Mouse (Mus musculus) fibroblast of lung, adult 2 months (primary cell): ENCODE results near the gene Parvb.

ENCODE experiments used
- DNase-seq: peaks from one replicate; pipeline ENCODE4 v3.0.0-alpha.2; 2011; ENCODE audit warnings: low read depth

Gene Parvb

DNA sequence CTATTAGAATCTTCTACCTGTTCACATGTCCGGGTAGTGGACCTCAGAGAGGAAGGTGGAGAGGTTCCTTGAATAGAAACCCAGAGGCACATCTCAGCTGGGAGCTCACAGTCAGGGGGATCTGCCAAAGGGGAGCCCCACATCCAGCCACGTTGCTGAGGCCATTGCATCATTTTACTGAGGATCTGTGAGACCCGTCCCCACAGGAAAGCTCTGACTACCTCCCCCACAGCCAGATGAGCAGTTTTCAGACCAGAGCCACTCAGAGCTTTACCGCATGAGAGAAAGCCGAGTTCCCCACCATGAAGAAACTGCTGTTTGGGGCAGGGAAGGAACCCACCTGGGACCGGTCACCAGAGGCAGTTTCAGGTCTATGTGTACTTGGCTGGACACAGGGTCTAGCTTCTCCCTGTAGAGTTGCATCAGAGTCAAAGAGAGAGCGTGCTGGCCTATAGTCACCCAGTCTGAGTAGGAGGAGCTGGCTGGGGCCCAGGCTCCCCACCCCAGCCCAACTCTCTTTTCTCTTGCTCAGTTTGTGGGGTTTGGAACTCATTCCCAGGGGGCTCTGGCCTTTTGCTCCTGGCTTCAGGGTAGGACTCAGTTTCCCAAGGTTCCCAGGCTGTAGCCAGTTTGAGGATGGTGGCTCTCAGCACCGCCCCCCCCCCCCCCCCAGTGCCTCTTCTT is 93.2 kb downstream of the Parvb start:
- DNase-seq, result no peak

DNA sequence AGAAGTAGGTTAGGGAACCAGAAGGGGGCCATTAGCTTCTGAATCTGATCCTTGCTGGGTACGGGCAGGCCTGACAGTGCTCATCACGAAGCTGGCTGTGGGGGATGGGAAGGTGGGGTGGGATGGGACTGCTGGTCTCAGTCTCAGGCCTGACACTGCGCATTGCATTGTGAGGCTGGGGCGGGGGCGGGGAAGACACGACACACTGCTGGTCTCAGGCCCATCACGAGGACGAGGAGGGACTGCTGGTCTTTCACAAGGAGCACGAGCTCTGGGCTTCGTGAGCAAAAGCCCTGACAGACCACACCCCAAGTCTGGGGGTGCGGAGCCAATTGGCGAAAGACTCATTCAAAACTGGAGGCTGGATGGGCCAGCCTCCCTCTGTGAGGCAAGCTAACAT is 93.9 kb downstream of the Parvb start:
- no peak for DNase-seq

DNA sequence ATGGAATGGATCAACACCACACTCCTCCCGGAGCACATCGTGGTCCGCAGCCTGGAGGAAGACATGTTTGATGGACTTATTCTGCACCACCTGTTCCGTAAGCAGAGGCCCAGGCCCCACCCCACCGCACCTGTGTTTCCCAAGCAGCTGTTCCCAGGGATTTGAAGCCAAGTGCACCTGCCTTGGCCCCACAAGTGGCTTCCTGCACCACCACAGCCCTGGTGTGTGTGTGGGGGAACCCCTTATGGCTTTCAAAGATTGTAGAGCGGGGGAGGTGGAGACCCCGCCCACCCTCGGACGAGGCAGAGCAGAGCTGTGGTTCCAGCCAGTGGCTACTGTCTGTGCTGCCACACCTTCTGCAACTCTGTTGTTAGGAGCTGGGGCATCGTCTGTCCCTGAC is 97.0 kb downstream of the Parvb start:
- DNase-seq, result no peak

DNA sequence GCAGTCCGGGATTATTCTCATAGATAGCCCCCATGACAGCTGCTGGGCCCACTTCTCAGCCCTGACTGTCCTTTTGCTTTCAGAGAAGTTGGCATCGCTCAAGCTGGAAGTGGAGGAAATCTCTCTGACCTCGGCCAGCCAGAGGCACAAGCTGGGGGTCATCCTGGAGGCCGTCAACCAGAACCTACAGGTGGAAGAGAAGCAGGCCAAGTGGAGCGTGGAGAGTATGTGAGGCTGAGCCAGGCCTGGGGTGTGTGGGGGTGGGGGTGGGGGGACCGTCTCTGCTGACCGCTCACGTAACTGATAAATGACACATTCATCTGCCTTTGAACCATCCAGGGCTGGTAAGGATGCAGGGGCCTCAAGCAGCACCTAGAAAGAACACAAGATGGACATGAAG is 98.1 kb downstream of the Parvb start:
- no peak for DNase-seq

DNA sequence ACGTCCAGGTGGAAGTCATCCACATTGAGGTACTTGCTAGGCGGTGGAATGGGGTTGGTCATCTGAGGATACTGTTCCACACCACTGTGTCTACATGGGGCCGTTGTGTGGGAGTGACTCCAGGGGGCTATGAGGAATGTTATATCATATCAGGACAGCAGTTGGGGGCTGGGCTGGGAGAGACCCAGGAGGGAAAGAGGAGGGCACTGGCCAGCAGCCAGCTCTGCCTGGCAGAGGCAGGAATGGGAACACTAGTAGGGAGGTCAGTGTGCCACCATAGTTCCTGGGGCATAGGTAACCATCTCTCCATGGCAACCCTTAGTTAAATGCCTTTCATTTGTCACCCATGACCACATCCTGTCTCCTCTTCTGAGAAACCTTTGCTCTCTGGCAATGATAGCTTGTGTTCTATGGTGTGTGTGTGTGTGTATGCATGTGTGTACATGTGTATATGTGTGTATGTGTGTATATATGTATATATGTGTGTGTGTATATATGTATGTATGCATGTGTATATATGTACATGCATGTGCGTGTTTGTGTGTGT is 99.3 kb downstream of the Parvb start:
- DNase-seq, result no peak

DNA sequence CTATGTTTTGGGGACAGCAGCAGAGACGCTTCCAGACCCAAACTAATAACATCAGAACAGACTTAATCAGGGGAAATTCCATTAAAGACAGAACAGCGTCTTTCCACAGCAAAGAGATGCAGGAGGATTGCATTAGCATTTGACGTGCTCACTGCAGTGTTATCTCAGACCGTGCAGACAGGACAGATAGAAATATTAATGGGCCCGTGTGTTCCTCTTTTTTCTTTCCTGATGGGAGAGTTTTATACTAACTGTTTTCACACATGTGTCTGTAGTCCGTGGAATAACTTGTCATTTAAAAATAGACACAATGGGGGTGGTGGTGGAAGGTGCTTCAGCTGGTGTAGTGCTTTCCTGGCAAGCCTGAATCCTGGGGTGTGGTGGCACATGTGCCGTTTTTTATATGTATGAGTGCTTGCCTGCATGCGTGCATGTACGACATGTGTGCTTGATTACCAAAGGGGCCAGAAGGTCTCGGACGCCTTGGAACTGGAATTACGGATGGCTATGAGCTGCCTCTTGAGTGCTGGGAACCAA is 104.5 kb downstream of the Parvb start:
- DNase-seq, result no peak

DNA sequence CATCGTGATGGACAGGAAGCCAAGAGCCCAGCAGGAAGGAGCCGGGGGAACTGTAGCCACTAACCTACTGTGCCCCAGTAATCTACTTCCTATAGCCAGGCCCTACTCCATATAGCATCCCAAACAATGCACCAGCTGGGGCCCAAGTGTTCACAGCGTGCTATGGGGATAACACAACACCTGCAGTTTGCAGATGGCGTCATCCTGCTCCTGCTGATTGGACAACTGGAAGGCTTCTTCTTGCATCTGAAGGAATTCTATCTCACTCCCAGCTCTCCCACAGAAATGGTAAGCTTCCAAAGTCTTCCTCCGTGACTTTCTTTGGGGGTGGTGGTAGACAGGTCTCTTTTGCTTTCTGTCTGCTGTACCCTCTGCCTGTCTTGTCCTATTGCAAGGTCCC is 105.8 kb downstream of the Parvb start:
- DNase-seq, result no peak

DNA sequence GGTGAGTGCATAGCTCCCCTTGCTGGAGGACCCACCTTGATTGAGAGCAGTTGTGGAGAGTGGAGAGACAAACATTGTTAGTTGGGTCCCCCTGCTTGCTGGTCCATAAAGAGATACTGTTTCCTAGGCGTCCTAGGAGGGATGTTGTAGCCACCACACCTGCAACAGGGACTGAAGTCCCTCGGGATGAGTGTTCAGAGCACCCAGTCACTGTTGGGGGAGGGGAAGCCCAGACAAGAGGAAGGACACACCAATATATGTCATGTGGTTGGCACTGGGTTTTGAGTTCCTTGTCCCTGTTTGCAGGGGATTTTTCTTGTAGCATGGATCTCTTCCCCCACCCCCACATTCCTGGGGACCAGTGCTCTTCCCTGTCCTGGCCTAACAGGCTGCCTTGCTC is 109.1 kb downstream of the Parvb start:
- DNase-seq, result no peak

DNA sequence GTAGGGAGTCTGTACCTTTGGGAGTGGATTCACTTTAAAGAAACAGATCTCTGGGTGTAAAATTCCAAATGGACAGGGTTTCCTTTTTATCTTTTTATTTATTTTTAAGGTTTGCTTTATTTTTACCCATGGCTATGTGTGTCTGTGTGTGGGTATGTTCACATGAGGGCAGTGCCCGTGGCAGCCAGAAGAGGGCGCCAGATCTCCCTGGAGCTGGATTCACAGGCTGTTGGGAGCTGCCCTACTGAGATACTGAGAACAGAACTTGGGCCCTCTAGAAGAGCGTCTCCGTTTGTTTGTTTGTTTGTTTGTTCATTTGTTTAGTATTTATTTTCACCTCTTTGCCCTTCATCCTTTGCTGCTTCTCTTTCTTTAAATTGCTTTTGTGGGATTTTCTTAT is 116.9 kb downstream of the Parvb start:
- no peak for DNase-seq

DNA sequence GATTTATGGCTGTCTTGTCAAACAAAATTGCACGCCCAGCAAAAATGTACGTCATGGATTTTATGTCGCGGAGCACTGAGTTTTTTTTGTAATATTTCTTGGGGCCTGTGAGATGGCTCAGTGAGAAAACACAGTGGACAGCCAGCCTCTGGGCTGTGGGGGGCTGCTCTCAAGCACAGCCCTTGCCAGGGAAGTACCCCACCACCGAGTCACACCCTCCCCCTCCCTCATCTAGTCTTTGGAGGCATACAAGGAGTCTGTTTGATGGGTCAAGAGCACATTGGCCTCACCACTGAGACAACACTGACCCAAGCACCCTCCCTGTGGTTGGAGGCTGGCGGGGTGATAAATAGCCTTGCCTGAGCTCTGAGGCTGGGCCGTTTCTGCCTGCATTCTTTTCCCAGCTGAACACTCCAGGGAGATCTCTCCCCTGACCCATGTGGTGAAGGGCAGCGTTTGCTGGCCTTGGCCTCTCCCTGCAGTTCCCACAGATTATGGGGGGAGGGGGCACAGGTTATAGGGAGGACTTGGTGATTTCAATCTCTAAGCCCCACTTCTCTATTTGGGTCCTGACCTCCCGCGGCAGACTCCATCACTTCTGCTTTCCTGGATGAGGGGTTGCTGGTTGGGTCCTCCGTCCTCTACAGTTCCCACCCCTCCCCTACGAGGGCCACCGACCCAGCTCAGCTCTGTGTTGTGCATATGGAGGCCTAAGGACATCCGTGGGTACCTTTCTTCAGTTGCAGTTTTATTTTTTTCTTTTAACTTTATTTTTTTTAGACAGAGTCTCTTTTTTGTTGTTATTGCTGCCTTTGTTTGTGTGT is 118.3 kb downstream of the Parvb start:
- DNase-seq, result no peak

DNA sequence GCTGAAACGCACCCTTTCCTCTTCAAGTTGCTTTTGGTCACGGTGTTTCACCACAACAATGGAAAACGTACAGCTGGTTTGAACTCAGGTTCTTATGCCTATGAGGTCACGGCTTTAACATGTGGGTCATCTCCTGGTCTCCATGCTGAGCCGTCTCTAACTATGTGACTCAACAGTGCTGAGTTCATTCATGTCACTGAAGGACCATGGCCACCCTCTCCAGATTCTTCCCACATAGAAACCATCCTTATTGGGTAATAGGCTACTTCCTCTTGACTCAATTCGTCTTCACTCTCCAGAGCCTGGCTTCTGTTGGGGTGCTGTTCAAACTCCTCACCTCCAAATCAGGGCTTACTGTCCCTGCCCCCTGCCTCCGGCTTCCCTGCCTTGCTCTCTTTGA is 119.5 kb downstream of the Parvb start:
- no peak for DNase-seq

DNA sequence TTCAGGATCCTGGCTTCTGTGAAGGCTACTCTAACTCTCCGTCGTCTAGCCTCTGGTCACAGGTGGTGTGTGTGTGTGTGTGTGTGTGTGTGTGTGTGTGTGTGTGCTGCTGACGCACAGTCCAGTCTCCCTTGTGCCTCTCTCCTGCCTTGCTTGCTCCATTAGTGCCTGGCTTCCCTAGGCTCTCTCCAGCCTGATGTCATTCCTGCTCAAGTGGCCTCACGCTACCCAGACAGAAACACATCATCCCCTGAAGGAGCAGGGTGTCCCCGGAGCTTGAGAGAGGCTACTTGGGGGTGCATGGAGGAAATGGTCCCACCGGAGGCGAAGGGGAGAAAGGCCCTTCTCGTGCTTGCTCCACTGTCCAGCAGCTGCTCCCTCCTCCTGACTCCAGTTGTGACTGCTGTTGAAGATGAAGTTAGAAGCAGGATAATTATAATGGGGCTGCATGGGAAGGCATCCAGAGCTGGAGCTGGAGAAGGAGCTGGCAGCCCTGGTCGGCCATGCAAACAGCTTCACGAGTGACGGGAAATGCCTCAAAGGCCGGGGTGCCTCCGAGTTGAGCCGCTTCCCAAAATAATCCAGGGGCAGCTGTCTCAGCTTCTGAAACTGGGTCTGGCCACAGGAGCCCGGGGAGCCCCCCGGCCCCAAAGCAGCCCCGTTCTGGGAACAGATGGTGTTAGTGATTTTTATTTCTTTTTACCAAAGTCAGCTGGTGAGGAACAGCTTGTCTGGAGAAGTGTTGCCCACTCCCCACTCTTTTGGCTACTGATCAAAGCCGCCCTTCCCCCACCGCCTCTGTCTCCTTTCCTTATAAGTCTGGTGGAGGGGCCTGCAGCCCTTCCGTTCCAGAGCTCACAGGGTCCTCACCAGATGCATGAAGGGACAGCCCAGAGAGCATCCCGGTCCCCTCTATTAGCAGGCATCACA is 120.3 kb downstream of the Parvb start:
- no peak for DNase-seq

DNA sequence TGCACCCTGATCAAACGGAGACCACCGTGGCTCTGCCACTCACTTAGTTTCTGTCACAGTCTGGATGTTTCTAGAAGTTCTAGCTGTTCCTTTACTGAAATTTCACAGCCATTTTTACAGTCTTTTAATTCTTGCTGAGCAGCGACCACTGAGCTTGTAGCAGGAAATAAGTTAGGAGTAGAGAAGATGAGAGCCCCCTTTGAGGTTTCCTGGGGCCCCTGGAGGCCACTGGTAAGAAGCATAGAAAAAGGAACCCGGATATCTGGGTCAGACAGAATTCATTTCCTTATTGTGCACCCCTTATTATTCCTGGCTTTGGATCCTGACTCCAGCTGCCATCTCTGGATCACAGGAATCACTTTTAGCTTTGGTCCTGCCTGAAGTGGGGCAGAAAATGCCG is 123.2 kb downstream of the Parvb start:
- no peak for DNase-seq

DNA sequence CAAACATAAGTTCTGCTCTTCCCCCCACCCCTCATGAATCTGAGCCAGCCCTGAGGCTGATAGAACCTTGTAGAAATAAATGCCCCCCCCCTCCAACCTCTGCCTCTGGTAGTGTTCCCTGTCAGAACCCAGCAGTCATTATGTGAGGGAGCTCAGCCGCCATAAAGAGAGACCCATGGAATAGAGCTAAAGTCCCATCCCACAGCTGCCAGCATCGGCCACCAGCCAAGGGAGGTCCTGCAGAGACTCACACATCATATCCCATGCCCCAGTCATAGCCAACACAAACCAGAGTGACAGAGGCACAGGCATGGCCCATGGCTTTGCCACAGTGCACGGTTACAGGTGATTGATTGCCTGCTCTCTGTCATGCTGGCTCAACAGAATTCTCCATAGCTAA is 132.9 kb downstream of the Parvb start:
- no peak for DNase-seq
